Mouse (Mus musculus) T-cell, adult 2 months (primary cell): ENCODE data around the gene Ppp2r5c.

Source experiments
- DNase-seq: peaks from one replicate; pipeline ENCODE4 v3.0.0; 2022; ENCODE audit warnings: low spot score

The Ppp2r5c gene

GRCm38 (mm10) chr12:110512884-110513283, 66.0 kb downstream of the Ppp2r5c start:
- no peak for DNase-seq

GRCm38 (mm10) chr12:110515676-110516075, 68.8 kb downstream of the Ppp2r5c start:
- no peak for DNase-seq

GRCm38 (mm10) chr12:110520236-110520987, 73.5 kb downstream of the Ppp2r5c start:
- DNase-seq: no peak

- DNase-seq: no peak
These were observed 76.6 kb downstream of the Ppp2r5c start for GRCm38 (mm10) chr12:110523526-110523925.

GRCm38 (mm10) chr12:110532711-110533110, 85.8 kb downstream of the Ppp2r5c start:
- DNase-seq: no peak

- no peak for DNase-seq
These were observed 86.2 kb downstream of the Ppp2r5c start for GRCm38 (mm10) chr12:110533151-110533550.

- DNase-seq: no peak
These were observed 86.9 kb downstream of the Ppp2r5c start for GRCm38 (mm10) chr12:110533832-110534231.

- DNase-seq: no peak
These were observed 88.4 kb downstream of the Ppp2r5c start for GRCm38 (mm10) chr12:110535361-110535760.

- DNase-seq: no peak
These were observed 90.8 kb downstream of the Ppp2r5c start for GRCm38 (mm10) chr12:110537751-110538150.

GRCm38 (mm10) chr12:110539346-110539745, 92.4 kb downstream of the Ppp2r5c start:
- no peak for DNase-seq

- peak; percentile 16 for DNase-seq
These were observed 92.9 kb downstream of the Ppp2r5c start for GRCm38 (mm10) chr12:110539798-110540197.

- DNase-seq: no peak
These were observed 93.4 kb downstream of the Ppp2r5c start for GRCm38 (mm10) chr12:110540273-110540672.

GRCm38 (mm10) chr12:110541001-110541400, 94.1 kb downstream of the Ppp2r5c start:
- DNase-seq: no peak

- no peak for DNase-seq
These were observed 94.6 kb downstream of the Ppp2r5c start for GRCm38 (mm10) chr12:110541528-110541927.

GRCm38 (mm10) chr12:110545040-110545701, 98.3 kb downstream of the Ppp2r5c start:
- DNase-seq: no peak

- DNase-seq: no peak
These were observed 100.7 kb downstream of the Ppp2r5c start for GRCm38 (mm10) chr12:110547573-110547972.

GRCm38 (mm10) chr12:110549437-110550112, 102.7 kb downstream of the Ppp2r5c start:
- no peak for DNase-seq

GRCm38 (mm10) chr12:110550364-110550763, 103.4 kb downstream of the Ppp2r5c start:
- DNase-seq: no peak

- no peak for DNase-seq
These were observed 105.2 kb downstream of the Ppp2r5c start for GRCm38 (mm10) chr12:110552113-110552512.

- no peak for DNase-seq
These were observed 106.4 kb downstream of the Ppp2r5c start for GRCm38 (mm10) chr12:110553362-110553761.

- DNase-seq: no peak
These were observed 108.8 kb downstream of the Ppp2r5c start for GRCm38 (mm10) chr12:110555536-110556240.
